Mouse (Mus musculus) liver, adult 2 months (tissue): Measurements from ENCODE around the gene Atp10a.

Source experiments
- CTCF ChIP-seq: fragments of 200-500 bp; IDR thresholded peaks from 2 replicates; pipeline ENCODE4 v1.5.1; 2011; ENCODE audit warnings: low read depth, low read length, control low read depth
- POLR2A ChIP-seq: fragments of 200-500 bp; IDR thresholded peaks from 2 replicates; pipeline ENCODE4 v1.6.1; 2011; ENCODE audit warnings: low read length, control low read depth; ENCODE audit not compliant: insufficient read depth; ENCODE audit errors: extremely low read depth

GRCm38 (mm10) chr7:58677111-58677805, 21.3 kb downstream of the Atp10a start:
- TF ChIP-seq CTCF (no peak), POLR2A (no peak)
